Mouse (Mus musculus): Measurements from ENCODE around the gene Cfap97d2. TPM values are rescaled to one million over a fixed set of nuclear protein-coding genes. Genes with fewer than 3 reads are reported as not detected.
A peak's percentile ranks its signal among the peaks of the same experiment; 100 is the strongest.

Gene Cfap97d2
- polyA plus RNA-seq, 1 experiment from 2014 or later = 0.12 TPM

DNA sequence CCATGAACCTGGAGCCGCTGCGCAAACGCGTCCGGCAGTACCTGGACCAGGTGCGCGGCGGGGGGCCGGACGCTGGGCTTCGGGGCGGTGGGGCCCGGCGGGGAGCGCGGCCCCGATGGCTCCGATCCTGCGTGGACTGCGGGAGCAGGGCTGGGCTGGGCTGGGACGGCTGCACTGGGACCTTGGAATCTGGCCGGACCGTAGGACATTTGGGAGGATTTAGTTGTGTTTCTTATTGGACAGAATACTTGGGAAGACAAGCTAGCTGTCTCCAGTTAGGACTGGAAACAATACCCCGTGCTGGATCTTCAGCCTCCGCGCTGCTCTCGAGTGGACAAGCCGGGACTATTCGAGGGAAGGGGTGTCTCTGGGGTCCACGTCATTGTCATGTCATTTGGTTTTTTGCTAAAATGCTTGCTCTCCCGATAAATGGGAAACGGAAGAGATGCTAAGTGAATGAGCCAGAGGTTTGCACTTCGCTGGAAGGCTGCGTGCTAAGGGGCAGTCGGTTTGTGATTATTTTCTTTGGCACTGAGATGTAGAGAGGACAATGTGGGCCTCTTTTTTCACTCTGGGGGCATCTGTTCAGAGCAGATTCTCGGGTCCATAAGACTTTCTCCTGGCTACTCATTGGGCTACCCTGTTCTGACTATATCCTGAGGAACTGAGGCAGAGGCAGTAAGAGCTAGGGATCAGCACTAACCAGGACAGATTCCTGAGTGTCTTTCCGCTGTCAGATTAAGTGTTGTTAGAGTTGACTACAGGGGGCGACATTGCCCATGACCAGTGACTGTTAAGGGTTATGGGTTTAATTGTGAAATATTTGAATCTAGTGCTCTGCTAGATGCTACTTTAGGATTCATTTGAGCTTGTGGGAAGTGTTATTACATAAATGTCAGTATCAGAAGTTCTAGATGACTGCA is 52.4 kb downstream of the Cfap97d2 start:
- H3K27ac ChIP-seq (ENCODE audit: low read length) = peak overlapping the region; percentile 75
- peak overlapping the region; percentile 91 for H3K9ac ChIP-seq (replicated peaks; ENCODE audit: low read depth, low read length)
- WGBS = under 1% methylated on average over 38 of the region's 38 CpGs
- peaks cover 13% of the 10 kb centered on the region; the same call in 1 of the 2 replicates for H3K4me1 ChIP-seq (ENCODE audit: control insufficient read depth, insufficient read depth, low read length)
- no peaks in the 10 kb centered on the region for H3K9me3 ChIP-seq (ENCODE audit: control insufficient read depth, low read depth, low read length)
- peak overlapping the region; percentile 95 for H3K4me3 ChIP-seq (ENCODE audit: low read depth, low read length)
- peaks cover 17% of the 10 kb centered on the region for H3K36me3 ChIP-seq (ENCODE audit: control insufficient read depth, insufficient read depth, low read length)
- H3K4me2 ChIP-seq (replicated peaks; ENCODE audit: low read depth, low read length) = peak overlapping the region; percentile 62
- ATAC-seq (ENCODE audit: insufficient number of reproducible peaks, insufficient read depth, low FRiP score, low read depth) = peak; percentile 47
- H3K27me3 ChIP-seq (ENCODE audit: control insufficient read depth, insufficient read depth, low read length) = no peaks in the 10 kb centered on the region

DNA sequence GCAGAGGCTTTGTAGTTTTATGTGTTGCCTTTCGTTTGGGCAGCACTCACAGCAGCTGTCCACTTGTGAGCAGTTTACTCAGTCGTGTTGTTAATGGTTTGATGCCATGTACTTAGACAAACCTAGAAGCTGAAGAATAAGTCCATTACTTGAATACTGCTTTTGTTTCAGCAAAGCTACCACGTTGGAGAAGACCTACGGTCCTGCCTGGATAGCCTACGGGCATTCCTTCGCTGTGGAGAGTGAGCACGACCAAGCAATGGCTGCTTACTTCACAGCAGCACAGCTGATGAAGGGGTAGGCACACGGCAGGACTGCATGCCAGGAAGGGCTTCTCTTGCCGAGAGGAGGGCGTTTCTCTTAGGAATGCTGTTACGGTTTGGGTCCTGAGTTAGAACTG is 63.5 kb downstream of the Cfap97d2 start:
- Histone ChIP-seq H3K27me3 (ENCODE audit: control insufficient read depth, insufficient read depth, low read length) (no peaks in the 10 kb centered on the region), H3K36me3 (ENCODE audit: control insufficient read depth, insufficient read depth, low read length) (peaks cover 85% of the 10 kb centered on the region), H3K9me3 (ENCODE audit: control insufficient read depth, low read depth, low read length) (no peaks in the 10 kb centered on the region), H3K9ac (replicated peaks; ENCODE audit: low read depth, low read length) (no peak overlapping the region), H3K4me2 (replicated peaks; ENCODE audit: low read depth, low read length) (no peak overlapping the region), H3K4me1 (ENCODE audit: control insufficient read depth, insufficient read depth, low read length) (no peaks in the 10 kb centered on the region), H3K27ac (ENCODE audit: low read length) (no peak overlapping the region), H3K4me3 (ENCODE audit: low read depth, low read length) (no peak overlapping the region)
- no peak for ATAC-seq (ENCODE audit: insufficient number of reproducible peaks, insufficient read depth, low FRiP score, low read depth)
- 87% methylated on average over 11 of the region's 11 CpGs for WGBS

DNA sequence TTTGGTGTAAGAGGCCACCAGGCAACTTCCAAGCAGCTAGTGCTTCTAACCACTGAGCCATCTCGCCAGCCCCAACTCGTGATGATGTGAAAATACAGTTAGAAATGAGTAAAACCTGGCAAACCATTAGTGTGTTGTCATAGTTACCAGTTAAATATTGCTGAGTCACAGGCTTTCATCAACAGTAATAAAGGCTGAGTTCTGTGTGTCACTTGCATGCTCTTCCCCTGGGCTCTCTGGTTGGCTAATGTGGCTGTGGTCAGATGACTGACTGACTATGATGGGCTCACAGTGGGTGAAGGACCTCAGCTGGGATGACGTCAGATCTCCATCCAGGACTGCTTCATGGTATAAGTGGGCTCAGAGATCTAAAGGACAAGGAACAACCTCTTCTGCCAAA is 74.8 kb downstream of the Cfap97d2 start:
- Histone ChIP-seq H3K4me2 (replicated peaks; ENCODE audit: low read depth, low read length) (no peak overlapping the region), H3K4me1 (ENCODE audit: control insufficient read depth, insufficient read depth, low read length) (0 out of 2 replicates have a peak, but pooled peaks cover 3% of the 10 kb centered on the region), H3K27me3 (ENCODE audit: control insufficient read depth, insufficient read depth, low read length) (no peaks in the 10 kb centered on the region), H3K27ac (ENCODE audit: low read length) (no peak overlapping the region), H3K9ac (replicated peaks; ENCODE audit: low read depth, low read length) (no peak overlapping the region), H3K36me3 (ENCODE audit: control insufficient read depth, insufficient read depth, low read length) (peaks cover 59% of the 10 kb centered on the region), H3K9me3 (ENCODE audit: control insufficient read depth, low read depth, low read length) (no peaks in the 10 kb centered on the region), H3K4me3 (ENCODE audit: low read depth, low read length) (no peak overlapping the region)
- ATAC-seq (ENCODE audit: insufficient number of reproducible peaks, insufficient read depth, low FRiP score, low read depth) = no peak
- WGBS = 85% methylated on average over 3 of the region's 3 CpGs

DNA sequence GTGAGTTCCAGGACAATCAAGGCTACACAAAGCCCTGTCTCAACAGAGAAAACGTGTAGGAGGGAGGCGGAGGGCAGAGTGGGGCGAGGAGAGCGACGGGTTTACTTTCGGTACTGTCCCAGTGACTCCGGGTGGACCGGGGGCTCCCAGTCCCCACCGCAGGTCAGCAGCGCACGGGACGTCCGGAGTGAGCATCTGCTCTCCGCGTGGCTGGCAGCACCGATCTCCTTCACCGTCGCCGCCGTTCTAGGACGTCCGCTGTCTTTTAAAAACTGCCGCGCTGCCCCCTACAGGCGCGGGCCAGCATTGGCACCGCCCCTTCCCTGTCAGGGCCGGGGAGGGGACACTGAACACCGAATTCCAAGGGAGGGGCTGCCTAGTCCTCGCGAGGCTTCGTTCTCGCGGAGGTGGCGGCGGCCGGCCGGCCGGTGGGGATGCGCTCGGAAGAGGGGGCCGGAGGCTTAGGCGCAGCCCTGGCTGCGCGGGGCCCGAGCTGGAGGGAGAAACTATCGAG is 79.6 kb downstream of the Cfap97d2 start, which contains the start of gene Upf3a:
Upf3a (plus strand) TSS at position 366 of the 514 bp plus-strand sequence.
- no peaks in the 10 kb centered on the region for H3K9me3 ChIP-seq (ENCODE audit: control insufficient read depth, low read depth, low read length)
- peaks cover 32% of the 10 kb centered on the region for H3K36me3 ChIP-seq (ENCODE audit: control insufficient read depth, insufficient read depth, low read length)
- no peaks in the 10 kb centered on the region for H3K27me3 ChIP-seq (ENCODE audit: control insufficient read depth, insufficient read depth, low read length)
- peak; percentile 92 for ATAC-seq (ENCODE audit: insufficient number of reproducible peaks, insufficient read depth, low FRiP score, low read depth)
- H3K4me1 ChIP-seq (ENCODE audit: control insufficient read depth, insufficient read depth, low read length) = 0 out of 2 replicates have a peak, but pooled peaks cover 7% of the 10 kb centered on the region
- peak within 1 kb of the TSS; percentile 85 for H3K4me2 ChIP-seq (replicated peaks; ENCODE audit: low read depth, low read length)
- H3K4me3 ChIP-seq (ENCODE audit: low read depth, low read length) = peak within 1 kb of the TSS; percentile 65
- H3K9ac ChIP-seq (replicated peaks; ENCODE audit: low read depth, low read length) = peak within 1 kb of the TSS; percentile 92
- peak within 1 kb of the TSS; percentile 98 for H3K27ac ChIP-seq (ENCODE audit: low read length)
- under 1% methylated on average over 47 of the region's 47 CpGs for WGBS

DNA sequence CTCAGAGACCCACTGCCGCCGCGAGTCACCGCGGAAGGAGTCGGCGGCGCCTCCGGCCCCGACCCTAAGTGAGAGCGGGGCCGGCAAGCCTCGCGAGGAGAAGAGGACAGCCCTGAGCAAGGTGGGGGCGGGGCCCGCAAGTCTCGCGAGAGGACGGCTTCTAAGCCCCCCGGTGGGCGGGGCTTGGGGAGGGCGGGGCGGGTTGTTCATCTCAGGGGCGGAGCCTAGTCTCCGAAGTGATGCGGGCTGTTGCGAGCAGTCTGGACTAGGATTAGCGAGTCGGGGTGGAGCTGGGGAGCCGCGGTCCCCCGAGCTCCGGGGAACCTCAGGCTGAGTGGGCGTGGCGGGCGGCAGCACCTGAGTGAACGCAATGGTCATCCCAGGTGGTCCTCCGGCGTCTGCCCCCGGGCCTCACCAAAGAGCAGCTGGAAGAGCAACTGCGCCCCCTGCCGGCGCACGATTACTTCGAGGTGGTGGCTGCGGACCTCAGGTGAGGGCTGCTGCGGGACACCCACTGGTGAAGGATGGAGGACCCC is 80.1 kb downstream of the Cfap97d2 start:
- Histone ChIP-seq H3K9me3 (ENCODE audit: control insufficient read depth, low read depth, low read length) (no peaks in the 10 kb centered on the region), H3K4me2 (replicated peaks; ENCODE audit: low read depth, low read length) (peak overlapping the region; percentile 85), H3K9ac (replicated peaks; ENCODE audit: low read depth, low read length) (peak overlapping the region; percentile 92), H3K27ac (ENCODE audit: low read length) (peak overlapping the region; percentile 98), H3K27me3 (ENCODE audit: control insufficient read depth, insufficient read depth, low read length) (no peaks in the 10 kb centered on the region), H3K4me1 (ENCODE audit: control insufficient read depth, insufficient read depth, low read length) (0 out of 2 replicates have a peak, but pooled peaks cover 7% of the 10 kb centered on the region), H3K4me3 (ENCODE audit: low read depth, low read length) (peak overlapping the region; percentile 65), H3K36me3 (ENCODE audit: control insufficient read depth, insufficient read depth, low read length) (peaks cover 27% of the 10 kb centered on the region)
- 1% methylated on average over 47 of the region's 47 CpGs for WGBS
- peak; percentile 93 for ATAC-seq (ENCODE audit: insufficient number of reproducible peaks, insufficient read depth, low FRiP score, low read depth)

DNA sequence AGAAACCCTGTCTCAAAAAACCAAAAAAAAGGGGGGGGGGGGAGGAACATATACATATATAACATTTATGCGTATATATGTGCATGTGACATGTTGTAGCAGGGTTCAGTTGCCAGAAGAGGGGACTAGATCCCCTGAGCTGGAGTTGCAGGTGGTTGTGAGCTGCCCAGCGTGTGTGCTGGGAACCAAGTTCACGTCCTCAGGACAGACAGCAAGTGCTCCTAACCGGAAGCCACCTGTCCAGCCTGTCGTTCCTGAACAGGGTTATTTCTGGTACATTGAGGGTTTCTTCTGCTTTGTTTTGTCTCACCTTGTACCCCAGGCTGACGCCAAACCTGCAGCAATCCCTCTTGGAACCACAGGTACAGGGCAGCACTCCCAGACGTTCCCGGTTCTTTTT is 83.9 kb downstream of the Cfap97d2 start:
- peaks cover 24% of the 10 kb centered on the region for H3K36me3 ChIP-seq (ENCODE audit: control insufficient read depth, insufficient read depth, low read length)
- WGBS = 92% methylated on average over 8 of the region's 8 CpGs
- ATAC-seq (ENCODE audit: insufficient number of reproducible peaks, insufficient read depth, low FRiP score, low read depth) = no peak
- no peak overlapping the region for H3K27ac ChIP-seq (ENCODE audit: low read length)
- H3K4me2 ChIP-seq (replicated peaks; ENCODE audit: low read depth, low read length) = no peak overlapping the region
- no peak overlapping the region for H3K9ac ChIP-seq (replicated peaks; ENCODE audit: low read depth, low read length)
- no peaks in the 10 kb centered on the region for H3K27me3 ChIP-seq (ENCODE audit: control insufficient read depth, insufficient read depth, low read length)
- H3K9me3 ChIP-seq (ENCODE audit: control insufficient read depth, low read depth, low read length) = no peaks in the 10 kb centered on the region
- 0 out of 2 replicates have a peak, but pooled peaks cover 7% of the 10 kb centered on the region for H3K4me1 ChIP-seq (ENCODE audit: control insufficient read depth, insufficient read depth, low read length)
- H3K4me3 ChIP-seq (ENCODE audit: low read depth, low read length) = no peak overlapping the region

Other genes starting within 250 kb of the Cfap97d2 start
- gene Gas6, start 211.4 kb upstream of the Cfap97d2 start, polyA plus RNA-seq (2014; fragmentation: Nextera tagmentation; extraction: Ambion mirVana) = 67.7 and 68.7 TPM in 2 replicates
- gene 1700029H14Rik, start 143.4 kb upstream of the Cfap97d2 start, polyA plus RNA-seq (2014; fragmentation: Nextera tagmentation; extraction: Ambion mirVana) = not detected in 2 replicates
- 23.0 and 27.7 TPM in 2 replicates for gene Rasa3, start 28.3 kb upstream of the Cfap97d2 start, polyA plus RNA-seq (2014; fragmentation: Nextera tagmentation; extraction: Ambion mirVana)
- gene Cdc16, start 51.8 kb downstream of the Cfap97d2 start, polyA plus RNA-seq (2014; fragmentation: Nextera tagmentation; extraction: Ambion mirVana) = 211 and 213 TPM in 2 replicates
- 44.0 TPM in 2 replicates for gene Upf3a, start 79.7 kb downstream of the Cfap97d2 start, polyA plus RNA-seq (2014; fragmentation: Nextera tagmentation; extraction: Ambion mirVana)
- gene AF366264, start 132.5 kb downstream of the Cfap97d2 start, polyA plus RNA-seq (2014; fragmentation: Nextera tagmentation; extraction: Ambion mirVana) = not detected in 2 replicates
- 40.2 and 41.1 TPM in 2 replicates for gene Champ1, start 163.8 kb downstream of the Cfap97d2 start, polyA plus RNA-seq (2014; fragmentation: Nextera tagmentation; extraction: Ambion mirVana)
- gene Coprs, start 184.4 kb downstream of the Cfap97d2 start, polyA plus RNA-seq (2014; fragmentation: Nextera tagmentation; extraction: Ambion mirVana) = 47.9 and 49.5 TPM in 2 replicates

Data from stomach, embryonic 14.5 days (tissue).